ENCODE assay signal across 24 mouse cellular contexts in the genomic region with DNA sequence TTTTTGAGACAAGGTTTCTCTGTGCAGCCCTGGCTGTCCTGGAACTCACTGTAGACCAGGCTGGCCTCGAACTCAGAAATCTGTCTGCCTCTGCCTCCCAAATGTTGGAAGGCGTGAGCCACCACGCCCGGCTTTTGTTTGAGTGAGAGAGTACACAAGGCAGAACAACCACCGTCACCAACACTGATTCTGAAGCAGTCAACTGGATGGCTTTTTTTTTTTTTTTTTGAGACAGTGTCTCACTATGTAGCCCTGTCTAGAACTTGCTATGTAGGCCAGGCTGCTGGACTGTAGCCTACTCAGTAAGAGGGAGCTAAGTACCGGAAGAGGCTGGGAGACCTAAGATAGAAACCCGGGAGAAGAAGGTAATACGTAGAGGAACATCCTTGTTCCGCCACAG.
"Had no signal": no experiment of that assay in that cellular context is flagged by ENCODE, and none has a peak within 500 bp of the region (broad histone marks: within the 10 kb centered on the region; RNA-seq: fewer than 3 reads in every experiment).

No protein-coding gene starts in this region.

- H3K9me3 ChIP-seq: hindbrain, embryonic 10.5 days; hindbrain, embryonic 12.5 days; intestine, embryonic 15.5 days; limb, embryonic 13.5 days; limb, embryonic 15.5 days; liver, embryonic 12.5 days had no signal

- H3K4me1 ChIP-seq: hindbrain, embryonic 12.5 days; intestine, embryonic 15.5 days; limb, embryonic 13.5 days; limb, embryonic 15.5 days had no signal

- H3K9ac ChIP-seq: hindbrain, embryonic 12.5 days; hindbrain, embryonic 14.5 days; intestine, embryonic 15.5 days; limb, embryonic 13.5 days; limb, embryonic 15.5 days; liver, embryonic 12.5 days; liver, embryonic 14.5 days had no signal

- H3K4me3 ChIP-seq: gastrocnemius, adult 2 months; hindbrain, embryonic 10.5 days; hindbrain, embryonic 12.5 days; intestine, embryonic 15.5 days; layer of hippocampus, adult 2 months; limb, embryonic 13.5 days; limb, embryonic 15.5 days; liver, embryonic 12.5 days had no signal

- H3K4me2 ChIP-seq: heart, embryonic 11.5 days; hindbrain, embryonic 12.5 days; hindbrain, embryonic 14.5 days; intestine, embryonic 15.5 days; limb, embryonic 13.5 days; limb, embryonic 15.5 days; liver, embryonic 12.5 days had no signal

- DNase-seq: gastrocnemius, adult 2 months; gastrocnemius, postnatal 10 days; gastrocnemius, postnatal 25 days; heart, adult 18-20 months; heart, postnatal 10 days; heart, postnatal 4 days; kidney, adult 18-20 months; kidney, adult 8-10 months; kidney, postnatal 10 days; kidney, postnatal 25 days; kidney, postnatal 4 days; layer of hippocampus, adult 9-11 months; layer of hippocampus, postnatal 36 days; left cerebral cortex, postnatal 4 days had no signal

- H3K27me3 ChIP-seq: hindbrain, embryonic 12.5 days; intestine, embryonic 15.5 days; limb, embryonic 13.5 days; limb, embryonic 15.5 days; liver, embryonic 12.5 days had no signal

- H3K36me3 ChIP-seq: hindbrain, embryonic 10.5 days; hindbrain, embryonic 12.5 days; intestine, embryonic 15.5 days; limb, embryonic 13.5 days; limb, embryonic 15.5 days; liver, embryonic 12.5 days had no signal

- H3K27ac ChIP-seq: gastrocnemius, adult 2 months; hindbrain, embryonic 10.5 days; hindbrain, embryonic 12.5 days; hindbrain, embryonic 14.5 days; intestine, embryonic 15.5 days; layer of hippocampus, adult 2 months; limb, embryonic 13.5 days; limb, embryonic 15.5 days; liver, embryonic 12.5 days; liver, embryonic 14.5 days had no signal
